Mouse (Mus musculus) adrenal gland, postnatal 0 days (tissue): Measurements from ENCODE around the gene Rps28. TPM values are rescaled to one million over a fixed set of nuclear protein-coding genes. Genes with fewer than 3 reads are reported as not detected.

ENCODE experiments used
- polyA plus RNA-seq: library from polyadenylated mRNA; unstranded; fragments of >200 nt; fragmentation: Nextera tagmentation; extraction: Ambion mirVana; gene quantifications from 2 replicates; pipeline ENCODE4 v1.2.1, GENCODE M21; 2015

Rps28 gene
- polyA plus RNA-seq = 1,247 and 1,332 TPM in 2 replicates

GRCm38 (mm10) chr17:33824084-33824996 lies at the start of gene Rps28, which contains the start of gene Ndufa7:
Rps28 (minus strand) TSS chr17:33824562.
Ndufa7 (plus strand) TSS chr17:33824572.

DNA sequence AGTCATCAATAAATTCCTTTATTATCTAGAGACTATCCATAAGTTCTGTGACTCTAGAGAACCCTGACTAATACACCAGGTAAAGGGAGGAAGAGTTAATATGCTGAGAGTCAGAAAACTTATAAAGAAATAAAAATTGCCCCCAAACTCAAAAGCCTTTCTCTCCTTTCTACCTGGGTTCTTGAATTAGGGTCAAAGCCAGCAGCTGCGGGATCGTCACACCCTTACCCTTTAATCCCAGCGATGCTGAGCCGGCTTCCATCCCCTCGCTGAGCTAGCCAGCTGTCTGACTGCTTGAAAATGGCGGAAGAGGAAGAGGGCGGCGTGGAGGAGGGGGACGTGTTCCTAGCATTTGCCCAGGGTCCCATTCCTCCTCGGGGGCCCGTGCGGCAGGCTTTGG lies 49.2 kb upstream of the Rps28 start, which contains the start of gene Gm7029:
Gene Gm7029, plus strand, starts transcription at position 301 of the 400 bp plus-strand sequence.

GRCm38 (mm10) chr17:33842966-33843795 lies 18.8 kb upstream of the Rps28 start, which contains the start of gene Cd320:
Cd320 (plus strand) TSS chr17:33843091.

GRCm38 (mm10) chr17:33810334-33811141 lies 13.8 kb downstream of the Rps28 start, which contains the start of gene Kank3:
Kank3 (plus strand) TSS chr17:33810519.

GRCm38 (mm10) chr17:33781124-33781977 lies 43.0 kb downstream of the Rps28 start, which contains the start of gene Angptl4:
Angptl4 (minus strand) TSS chr17:33781830.

Other genes starting within 250 kb of the Rps28 start
- gene Zfp414, start 195.5 kb downstream of the Rps28 start, polyA plus RNA-seq = 32.0 and 42.3 TPM in 2 replicates
- gene Pram1, start 186.5 kb downstream of the Rps28 start, polyA plus RNA-seq = 0.71 TPM in 1 of 2 replicates, not detected in the other
- 123 and 153 TPM in 2 replicates for gene Hnrnpm, start 137.7 kb downstream of the Rps28 start, polyA plus RNA-seq
- 84.2 and 105 TPM in 2 replicates for gene March2, start 105.9 kb downstream of the Rps28 start, polyA plus RNA-seq
- 248 and 296 TPM in 2 replicates for gene Rab11b, start 64.0 kb downstream of the Rps28 start, polyA plus RNA-seq
- 84.8 and 87.3 TPM in 2 replicates for gene Angptl4, start 42.7 kb downstream of the Rps28 start, polyA plus RNA-seq
- gene Kank3, start 14.0 kb downstream of the Rps28 start, polyA plus RNA-seq = 50.5 and 107 TPM in 2 replicates
- 987 and 1,283 TPM in 2 replicates for gene Ndufa7, start within 50 bp of the Rps28 start, polyA plus RNA-seq
- 89.3 and 138 TPM in 2 replicates for gene Cd320, start 18.5 kb upstream of the Rps28 start, polyA plus RNA-seq
- not detected in 2 replicates for gene Gm7029, start 49.3 kb upstream of the Rps28 start, polyA plus RNA-seq
- 2.3 and 3.1 TPM in 2 replicates for gene Kifc1, start 66.1 kb upstream of the Rps28 start, polyA plus RNA-seq
- gene Platr17, start 80.6 kb upstream of the Rps28 start, polyA plus RNA-seq = 0.27 TPM in 1 of 2 replicates, not detected in the other
- 23.8 and 32.1 TPM in 2 replicates for gene Daxx, start 84.9 kb upstream of the Rps28 start, polyA plus RNA-seq
- 72.5 and 91.8 TPM in 2 replicates for gene Tapbp, start 91.3 kb upstream of the Rps28 start, polyA plus RNA-seq
- 14.6 and 16.5 TPM in 2 replicates for gene Zbtb22, start 91.3 kb upstream of the Rps28 start, polyA plus RNA-seq
- 20.0 and 32.4 TPM in 2 replicates for gene Rgl2, start 105.0 kb upstream of the Rps28 start, polyA plus RNA-seq
- gene Pfdn6, start 115.8 kb upstream of the Rps28 start, polyA plus RNA-seq = 108 and 142 TPM in 2 replicates
- gene Wdr46, start 116.1 kb upstream of the Rps28 start, polyA plus RNA-seq = 17.5 and 21.3 TPM in 2 replicates
- 7.6 and 8.1 TPM in 2 replicates for gene B3galt4, start 126.9 kb upstream of the Rps28 start, polyA plus RNA-seq
- gene Vps52, start 131.2 kb upstream of the Rps28 start, polyA plus RNA-seq = 28.4 and 40.1 TPM in 2 replicates
- gene Rps18, start 131.4 kb upstream of the Rps28 start, polyA plus RNA-seq = 2,003 and 3,084 TPM in 2 replicates
- 146 and 274 TPM in 2 replicates for gene H2-K1, start 175.8 kb upstream of the Rps28 start, polyA plus RNA-seq
- gene Ring1, start 200.1 kb upstream of the Rps28 start, polyA plus RNA-seq = 22.3 and 29.6 TPM in 2 replicates
- 105 and 163 TPM in 2 replicates for gene H2-Ke6, start 203.5 kb upstream of the Rps28 start, polyA plus RNA-seq
- gene Slc39a7, start 207.1 kb upstream of the Rps28 start, polyA plus RNA-seq = 99.2 and 160 TPM in 2 replicates
- 33.2 and 38.4 TPM in 2 replicates for gene Rxrb, start 207.2 kb upstream of the Rps28 start, polyA plus RNA-seq
- 0.25 and 0.80 TPM in 2 replicates for gene Col11a2, start 214.9 kb upstream of the Rps28 start, polyA plus RNA-seq